Mouse (Mus musculus): ENCODE measurements at regions not wholly inside any gene's neighbourhood (a gene's known extent, or its start where the extent isn't known, plus 50 kb on each side); places are given as distances from the start of the nearest gene placed in this dataset.

GRCm38 (mm10) chr5:132758941-132759340 is 215.8 kb upstream of the Auts2 start:
- no peaks in the 10 kb centered on the region for H3K4me1 ChIP-seq (ENCODE audit: control insufficient read depth in 1 of 2, insufficient read depth in 2 of 2)
- TF ChIP-seq TCF12 (IDR thresholded peaks at IDR 0.05; ENCODE audit: low read depth, low read length), result no peak
- TF ChIP-seq E2F4 (IDR thresholded peaks at IDR 0.05; ENCODE audit: insufficient replicate concordance, low read depth, low read length), result no peak
- TF ChIP-seq RAD21 (IDR thresholded peaks at IDR 0.05; ENCODE audit: low read depth, low read length), result no peak
- TF ChIP-seq MEF2A (IDR thresholded peaks at IDR 0.05; ENCODE audit: borderline replicate concordance, low read depth, low read length), result no peak
- no peak for TF ChIP-seq MAX (IDR thresholded peaks at IDR 0.05; ENCODE audit: low read length)
- no peak for TF ChIP-seq CHD2 (IDR thresholded peaks at IDR 0.05; ENCODE audit: low read length)
- TF ChIP-seq UBTF (IDR thresholded peaks at IDR 0.05; ENCODE audit: low read depth, low read length), result no peak
- dilution Hi-C loops (cut with MboI; ENCODE audit: extremely low pct_ligation_motif_present, extremely low pct_unique_long_range_greater_than_20kb, low sequenced_read_pairs), result no loop called here
- H3K79me2 ChIP-seq (replicated peaks; ENCODE audit: control insufficient read depth, extremely low read depth, insufficient read depth, poor library complexity, severe bottlenecking), result no peaks in the 10 kb centered on the region
- in situ Hi-C loops (cut with MboI; ENCODE audit: low pct_ligation_motif_present, low pct_unique_long_range_greater_than_20kb, low sequenced_read_pairs), result no loop called here
- no peak overlapping the region for H3K9ac ChIP-seq (ENCODE audit: insufficient read depth, low read depth)
- peaks cover 75% of the 10 kb centered on the region for H3K9me3 ChIP-seq (replicated peaks; ENCODE audit: low read length)
- H3K36me3 ChIP-seq (replicated peaks in 1 of 2; ENCODE audit: control insufficient read depth in 1 of 2, insufficient read depth in 1 of 2, low read length in 1 of 2), result no peaks in the 10 kb centered on the region
- no peak overlapping the region for H3K4me3 ChIP-seq (replicated peaks in 1 of 3; ENCODE audit: low read depth in 2 of 3, low read length in 2 of 3, poor library complexity in 1 of 3)
- H3K27ac ChIP-seq (ENCODE audit: insufficient read depth, low read depth), result no peak overlapping the region
- no peak overlapping the region for H3K4me2 ChIP-seq (ENCODE audit: insufficient read depth, low read depth, poor library complexity, severe bottlenecking)
- DNase-seq (ENCODE audit: extremely low read depth), result no peak
- no peaks in the 10 kb centered on the region for H3K27me3 ChIP-seq (replicated peaks)

GRCm38 (mm10) chr5:132737966-132738365 is 194.8 kb upstream of the Auts2 start:
- Histone ChIP-seq H3K79me2 (replicated peaks; ENCODE audit: control insufficient read depth, extremely low read depth, insufficient read depth, poor library complexity, severe bottlenecking) (no peaks in the 10 kb centered on the region), H3K9me3 (replicated peaks; ENCODE audit: low read length) (peaks cover 57% of the 10 kb centered on the region), H3K27me3 (replicated peaks) (no peaks in the 10 kb centered on the region), H3K4me1 (ENCODE audit: control insufficient read depth in 1 of 2, insufficient read depth in 2 of 2) (no peaks in the 10 kb centered on the region), H3K36me3 (replicated peaks in 1 of 2; ENCODE audit: control insufficient read depth in 1 of 2, insufficient read depth in 1 of 2, low read length in 1 of 2) (no peaks in the 10 kb centered on the region), H3K9ac (ENCODE audit: insufficient read depth, low read depth) (no peak overlapping the region), H3K4me3 (replicated peaks in 1 of 3; ENCODE audit: low read depth in 2 of 3, low read length in 2 of 3, poor library complexity in 1 of 3) (no peak overlapping the region), H3K27ac (ENCODE audit: insufficient read depth, low read depth) (no peak overlapping the region), H3K4me2 (ENCODE audit: insufficient read depth, low read depth, poor library complexity, severe bottlenecking) (no peak overlapping the region)
- DNase-seq (ENCODE audit: extremely low read depth), result no peak
- no peak for TF ChIP-seq UBTF (IDR thresholded peaks at IDR 0.05; ENCODE audit: low read depth, low read length)
- TF ChIP-seq TBP (conservative IDR thresholded peaks at IDR 0.05; ENCODE audit: low read depth, low read length), result no peak
- TF ChIP-seq E2F4 (IDR thresholded peaks at IDR 0.05; ENCODE audit: insufficient replicate concordance, low read depth, low read length), result no peak
- no peak for TF ChIP-seq POLR2A (IDR thresholded peaks at IDR 0.05; ENCODE audit: low read depth, low read length)
- no peak for TF ChIP-seq MYC (IDR thresholded peaks at IDR 0.05; ENCODE audit: low read depth, low read length)
- TF ChIP-seq CTCF (conservative IDR thresholded peaks at IDR 0.05 in 1 of 2, IDR thresholded peaks at IDR 0.05 in 1 of 2; ENCODE audit: low read depth in 2 of 2, low read length in 2 of 2), result no peak
- no peak for TF ChIP-seq USF1 (IDR thresholded peaks at IDR 0.05; ENCODE audit: low read depth, low read length)
- TF ChIP-seq KAT2A (IDR thresholded peaks at IDR 0.05; ENCODE audit: insufficient replicate concordance, low read length), result no peak
- TF ChIP-seq ZMIZ1 (IDR thresholded peaks at IDR 0.05; ENCODE audit: low read depth, low read length), result no peak
- no peak for TF ChIP-seq PAX5 (IDR thresholded peaks at IDR 0.05; ENCODE audit: low read length)
- TF ChIP-seq BHLHE40 (IDR thresholded peaks at IDR 0.05; ENCODE audit: low read depth, low read length), result no peak
- TF ChIP-seq MAZ (IDR thresholded peaks at IDR 0.05; ENCODE audit: low read depth, low read length), result no peak
- dilution Hi-C loops (cut with MboI; ENCODE audit: extremely low pct_ligation_motif_present, extremely low pct_unique_long_range_greater_than_20kb, low sequenced_read_pairs), result no loop called here
- in situ Hi-C loops (cut with MboI; ENCODE audit: low pct_ligation_motif_present, low pct_unique_long_range_greater_than_20kb, low sequenced_read_pairs), result no loop called here

All from CH12.LX (cell line).